Mouse (Mus musculus) frontal cortex, postnatal 36 days (tissue): ENCODE data around the gene Ufd1.
"Not testable (repeated sequence)": the region's sequence is repeated elsewhere in the genome, so short reads cannot be mapped to it uniquely, and the experiment has no call there.

Experiments
- DNase-seq, 2 experiments: peaks; one replicate each; pipeline ENCODE4 v3.0.0; 2022; ENCODE audit warnings: low spot score in 2 of 2

Ufd1 gene

DNA sequence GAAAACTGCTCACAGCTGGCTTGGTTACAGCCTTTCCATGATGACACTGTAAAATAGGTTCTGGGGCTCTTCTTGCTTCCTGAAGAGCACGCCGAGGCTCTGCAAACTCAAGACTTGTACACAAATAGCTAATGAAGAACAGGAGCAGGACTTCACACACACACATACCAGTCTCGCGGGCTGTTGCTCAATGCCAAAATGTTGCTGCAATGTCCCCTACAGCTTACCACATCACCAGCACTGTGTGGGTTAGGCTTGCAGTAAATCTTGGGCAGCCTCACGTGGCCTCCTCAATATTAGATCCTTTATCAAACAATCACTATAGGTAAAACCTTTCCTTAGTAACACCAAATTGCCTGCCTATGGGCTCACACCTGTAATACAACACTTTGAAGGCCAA lies 2.6 kb upstream of the Ufd1 start:
- no peak for DNase-seq

DNA sequence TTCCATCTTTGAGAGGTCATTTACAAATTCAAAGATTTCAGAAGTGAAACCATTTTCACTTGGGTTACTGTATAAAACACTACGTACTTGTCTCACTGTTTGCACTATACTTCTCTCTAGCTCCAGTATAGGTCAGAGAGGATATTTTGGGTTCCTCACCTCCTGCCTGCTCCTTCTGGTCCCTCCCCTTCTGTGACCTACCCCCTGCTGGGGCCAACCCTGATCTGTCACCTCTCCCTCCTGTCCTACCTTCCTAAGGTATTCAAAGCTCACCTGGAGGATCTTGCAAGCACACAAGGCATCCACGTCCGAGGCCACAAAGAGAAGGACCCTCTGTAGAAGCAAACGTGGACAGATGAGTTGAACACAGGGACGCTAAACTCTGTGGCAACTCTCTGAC lies 547 bp upstream of the Ufd1 start:
- DNase-seq = no peak

DNA sequence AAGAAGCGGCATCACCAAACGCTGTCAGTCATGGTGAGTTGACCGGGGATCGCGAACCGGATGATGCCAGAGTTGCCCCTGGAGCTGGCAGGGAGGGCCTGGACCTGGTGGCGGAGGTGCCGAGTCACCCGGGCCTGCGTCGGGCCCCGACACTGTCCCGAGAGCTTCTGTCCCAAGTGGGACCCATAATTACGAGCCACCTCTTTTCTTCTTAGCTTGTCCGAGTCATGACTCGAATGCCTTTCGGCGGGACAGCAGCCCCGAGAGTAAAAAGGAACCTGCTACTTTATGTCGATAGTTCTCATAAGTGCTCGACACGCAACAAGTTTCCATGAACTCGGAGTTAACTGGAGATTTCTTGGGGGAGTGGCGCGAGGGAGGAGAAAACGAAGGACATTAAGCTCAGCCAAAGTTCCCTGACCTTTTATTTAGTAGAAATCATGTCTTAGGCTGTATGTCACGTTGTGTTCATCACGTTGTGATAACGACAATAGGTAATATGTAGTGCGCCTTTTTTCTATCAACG lies 869 bp downstream of the Ufd1 start:
- no peak for DNase-seq

DNA sequence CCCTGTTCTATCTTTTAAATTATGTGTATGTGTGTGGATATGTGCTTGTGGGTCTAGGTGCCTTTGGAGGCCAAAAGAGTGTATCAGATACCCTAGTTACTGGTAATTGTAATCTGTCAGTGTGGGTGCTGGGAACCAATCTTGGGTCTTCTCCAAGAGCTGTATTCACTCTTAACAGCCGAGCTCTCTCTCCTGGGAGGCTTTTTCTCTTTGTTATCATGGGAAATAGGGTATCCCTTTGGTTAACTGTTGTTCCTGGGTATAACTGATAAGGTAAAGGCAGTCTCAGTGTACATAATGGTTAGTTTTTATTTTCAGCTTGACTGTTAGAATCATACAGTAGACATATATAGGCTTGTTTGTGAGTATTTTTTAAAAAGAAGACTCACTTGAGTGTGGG lies 10.8 kb downstream of the Ufd1 start:
- DNase-seq = no peak

DNA sequence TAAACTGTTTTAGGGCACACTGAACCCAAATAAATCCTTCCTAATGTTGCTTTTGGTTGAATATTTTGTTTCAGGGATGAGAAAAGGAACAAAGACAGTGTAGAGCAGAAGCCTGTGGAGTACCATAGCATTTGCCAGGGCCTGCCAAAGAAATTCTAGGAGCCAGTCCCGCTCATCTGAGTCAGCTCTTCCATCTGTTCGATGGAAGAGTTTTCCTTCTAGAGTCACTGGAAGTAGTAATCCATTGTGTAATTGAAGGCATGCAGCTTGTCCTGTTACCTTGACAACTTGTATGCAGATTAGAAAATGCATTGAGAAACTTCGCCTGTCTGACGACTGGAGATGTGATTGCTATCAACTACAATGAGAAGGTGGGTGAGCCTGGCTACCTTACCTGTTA lies 11.3 kb downstream of the Ufd1 start:
- peak; percentile 4 to 43 for DNase-seq

DNA sequence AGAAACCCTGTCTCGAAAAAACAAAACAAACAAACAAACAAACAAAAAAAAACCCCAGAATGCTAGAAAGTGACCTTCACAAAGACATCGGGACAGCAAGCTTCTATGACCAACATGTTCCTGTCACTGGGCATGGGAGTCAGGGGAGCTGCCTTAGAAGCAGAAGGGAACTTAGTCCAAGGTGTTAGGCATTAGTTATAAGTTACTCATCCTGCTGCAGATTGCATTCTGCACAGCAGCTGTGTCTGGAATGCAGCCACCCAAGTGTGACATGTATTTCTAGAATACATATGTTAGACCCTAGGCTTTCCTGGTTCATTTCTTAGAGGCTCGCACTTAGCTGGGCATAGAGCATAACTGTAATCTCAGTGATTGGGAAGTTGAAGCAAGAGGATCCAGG lies 17.1 kb downstream of the Ufd1 start:
- DNase-seq = no peak

DNA sequence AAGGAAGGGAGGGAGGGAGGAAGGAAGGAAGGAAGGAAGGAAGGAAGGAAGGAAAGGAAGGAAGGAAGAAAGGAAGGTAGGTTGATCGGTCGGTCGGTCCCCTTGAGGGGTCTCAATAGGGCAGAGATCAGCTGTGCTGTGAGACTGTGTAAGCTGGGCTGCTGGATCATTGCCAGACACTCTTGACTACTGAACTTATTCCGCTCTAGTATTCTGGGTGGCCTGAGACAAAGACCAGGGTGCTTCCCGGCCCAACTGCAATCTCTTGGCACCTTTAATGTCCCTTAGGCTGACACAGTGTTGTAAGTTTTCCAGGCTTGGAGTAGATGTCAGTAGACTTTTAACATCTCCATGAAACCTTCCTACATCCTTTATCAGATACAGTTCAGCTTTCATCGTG lies 17.5 kb downstream of the Ufd1 start:
- DNase-seq = no peak

DNA sequence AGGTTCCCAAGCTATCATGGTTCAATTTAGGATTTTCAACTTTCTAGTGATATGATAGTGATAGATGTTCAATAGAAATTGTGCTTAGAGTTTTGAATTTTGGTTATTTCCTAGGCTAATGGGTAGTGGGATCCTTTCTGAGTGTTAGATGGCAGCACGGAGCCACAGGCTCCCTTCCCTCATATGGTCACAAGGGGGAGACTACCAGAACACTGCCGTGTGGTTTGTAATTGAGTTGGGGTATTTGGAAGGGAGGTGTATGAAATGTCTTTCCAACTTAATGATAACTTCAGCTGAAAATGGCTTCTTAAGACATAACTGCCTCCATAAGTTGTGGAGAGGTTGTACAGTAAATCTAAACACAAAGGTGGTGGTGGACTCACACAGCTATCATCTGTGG lies 21.9 kb downstream of the Ufd1 start:
- DNase-seq = no peak

DNA sequence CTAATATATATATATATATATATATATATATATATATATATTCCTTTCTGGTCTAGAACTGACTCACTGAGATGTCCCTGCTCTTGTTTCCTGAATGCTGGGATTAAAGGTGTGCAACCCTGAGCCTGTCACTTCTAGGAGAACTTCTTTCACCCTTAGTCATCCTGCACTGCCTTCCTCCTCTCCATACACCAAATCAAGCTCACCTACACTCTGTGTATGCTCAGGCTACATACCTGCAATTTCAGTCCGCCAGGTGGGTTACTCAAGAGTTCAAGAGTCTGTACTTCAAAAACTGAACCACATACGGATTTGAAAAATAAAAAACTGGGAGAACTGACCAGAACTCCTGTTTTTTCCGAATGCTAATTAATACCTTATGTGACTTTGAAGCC lies 24.5 kb downstream of the Ufd1 start:
- no peak for DNase-seq

DNA sequence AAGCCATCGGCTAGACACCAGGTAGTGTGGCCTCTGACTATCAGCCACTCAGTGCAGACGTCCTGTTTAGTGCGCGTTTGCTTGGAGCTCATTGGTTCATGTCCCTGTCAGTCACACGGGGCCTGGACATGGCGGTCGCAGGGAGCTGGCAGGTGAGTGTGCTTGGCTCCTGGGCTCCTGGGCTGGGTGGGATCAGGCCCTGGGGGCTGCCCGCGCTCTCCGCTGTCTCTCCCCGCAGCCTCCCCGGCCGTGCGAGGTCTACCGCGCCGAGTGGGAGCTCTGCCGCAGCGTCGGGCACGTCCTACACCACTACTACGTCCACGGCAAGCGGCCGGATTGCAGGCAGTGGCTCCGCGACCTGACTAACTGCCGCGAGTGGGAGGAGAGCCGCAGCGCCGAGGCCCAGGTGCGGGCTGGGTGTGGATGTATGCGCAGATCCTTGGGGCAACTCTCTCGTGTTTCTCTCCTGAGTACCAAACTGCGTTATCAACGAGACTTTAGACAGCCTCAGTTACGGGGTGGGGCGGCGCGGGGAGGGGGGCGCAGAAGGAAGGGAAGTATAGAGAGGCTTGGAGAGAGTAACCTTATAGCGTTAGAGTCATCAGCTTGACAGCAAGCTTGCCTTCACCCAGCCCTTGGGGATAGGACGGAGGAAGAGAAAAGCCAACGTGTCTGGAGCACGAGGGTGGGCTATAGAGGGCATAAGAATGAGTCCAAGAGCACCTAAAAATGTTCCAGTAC lies 25.1 kb downstream of the Ufd1 start, which contains the start of the genes 2510002D24Rik and Gm28539:
TSS of gene 2510002D24Rik (plus strand) at position 111 of the 741 bp plus-strand sequence.
TSS of gene Gm28539 (plus strand) at position 117 of the 741 bp plus-strand sequence.
- DNase-seq = peak; percentile 92 to 95

DNA sequence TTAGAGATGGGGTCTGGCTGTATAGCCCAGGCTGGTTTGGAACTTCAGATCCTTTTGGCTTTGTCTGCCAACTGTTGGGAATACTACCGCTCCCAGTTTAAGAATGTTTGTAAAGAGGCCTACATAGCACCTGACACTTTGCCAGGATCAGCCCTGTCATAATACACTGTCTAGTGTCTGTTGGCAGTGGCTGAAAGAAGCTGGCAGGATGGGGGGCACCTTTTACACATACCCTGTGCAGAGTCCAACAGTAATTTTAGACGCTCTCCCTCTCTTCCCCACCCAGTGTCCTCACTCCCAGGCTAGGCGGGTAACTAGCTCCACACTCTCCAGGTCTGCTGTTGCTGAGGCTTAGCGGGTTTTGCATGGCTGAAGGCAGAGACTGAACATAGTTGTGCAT lies 26.8 kb downstream of the Ufd1 start:
- no peak for DNase-seq

DNA sequence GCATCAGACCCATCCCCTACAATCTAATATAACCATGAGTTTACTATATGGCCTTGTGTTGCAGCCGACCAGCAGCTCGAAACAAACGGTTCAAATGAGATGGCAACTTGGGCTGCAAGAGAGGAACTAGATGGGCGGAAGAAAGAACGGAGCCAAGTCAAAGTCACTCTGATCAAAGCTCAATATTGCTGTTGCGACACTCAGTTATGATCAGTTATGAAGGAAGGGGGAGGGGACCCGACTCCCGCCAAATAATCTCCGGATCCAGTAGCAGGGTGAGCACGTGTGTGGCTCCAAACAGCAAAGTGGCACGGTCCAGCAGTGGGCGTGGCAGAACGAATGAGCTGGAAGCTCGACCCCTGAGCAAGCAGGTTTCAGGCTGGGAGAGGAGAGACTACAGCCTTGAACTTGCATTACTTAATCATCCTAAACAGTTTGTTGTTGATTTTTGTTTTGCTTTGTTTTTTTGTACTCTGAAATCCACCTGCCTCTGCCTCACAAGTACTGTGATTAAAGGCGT lies 34.8 kb downstream of the Ufd1 start:
- DNase-seq = no peak

DNA sequence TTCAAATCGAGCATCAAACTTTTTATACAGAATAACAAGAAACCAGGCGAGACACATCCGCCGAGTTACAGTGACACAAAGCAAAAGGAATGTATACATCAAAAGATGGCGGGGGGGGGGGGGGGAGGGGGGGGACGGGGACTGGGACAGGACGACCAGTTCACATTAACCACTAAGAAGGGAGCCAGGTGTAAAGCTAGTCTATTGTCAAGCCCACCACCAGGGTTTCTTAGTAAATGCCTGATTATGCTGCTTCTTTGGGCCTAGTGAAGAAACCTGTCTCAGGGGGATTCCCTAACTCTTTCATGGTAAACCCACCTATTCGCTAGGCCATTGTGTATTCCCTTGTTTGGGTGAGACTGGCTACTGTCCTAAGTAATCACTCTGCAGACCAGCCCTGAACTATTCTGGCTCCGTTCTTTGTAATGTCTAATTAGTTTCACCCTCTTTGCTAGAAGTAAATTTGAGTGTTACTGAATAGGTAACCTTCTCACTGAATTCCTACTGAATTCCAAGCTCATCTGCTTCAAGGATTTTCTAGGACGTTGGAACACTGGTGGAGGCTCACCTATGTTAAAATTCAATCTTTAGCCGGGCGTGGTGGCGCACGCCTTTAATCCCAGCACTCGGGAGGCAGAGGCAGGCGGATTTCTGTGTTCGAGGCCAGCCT lies 38.1 kb downstream of the Ufd1 start:
- DNase-seq = not testable (repeated sequence)

DNA sequence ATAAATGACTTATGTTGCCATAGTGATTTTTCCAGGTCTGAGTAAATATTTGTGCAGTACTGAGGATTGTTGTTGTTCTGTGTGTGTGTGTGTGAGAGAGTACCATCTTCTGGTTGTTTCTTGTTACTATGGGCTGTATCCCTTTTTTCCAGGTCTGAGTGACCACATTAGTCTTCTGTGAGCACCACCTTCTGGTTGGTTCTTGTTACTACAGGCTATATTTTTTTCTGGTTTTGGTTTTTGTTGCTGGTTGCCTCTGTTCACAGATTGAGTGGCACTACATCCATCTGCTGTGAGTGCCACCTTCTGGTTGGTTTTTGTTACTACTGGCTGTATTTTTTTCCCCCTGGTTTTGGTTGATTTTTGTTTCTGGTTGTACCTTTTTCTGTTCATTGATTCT lies 47.0 kb downstream of the Ufd1 start:
- peak in 1 of 2 experiments; percentile 58 for DNase-seq

DNA sequence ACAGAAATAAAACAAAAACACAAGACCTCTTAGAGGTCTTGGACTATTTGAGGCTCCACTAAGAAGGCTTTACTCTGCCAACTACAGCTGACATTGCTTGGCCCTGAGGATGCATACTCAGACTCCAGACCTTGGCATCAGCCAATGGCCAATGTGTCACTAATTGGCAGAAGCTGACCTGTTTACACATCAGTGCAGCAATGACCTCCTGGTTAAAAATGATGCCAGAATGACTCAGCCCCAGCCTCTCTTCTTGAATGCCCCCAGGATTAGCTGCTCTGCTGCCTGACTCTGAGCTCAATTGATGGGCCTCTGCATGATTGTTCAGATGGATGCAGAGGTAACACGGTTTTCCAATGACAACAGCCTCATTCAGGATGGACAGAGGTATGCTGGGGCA lies 48.6 kb downstream of the Ufd1 start:
- no peak for DNase-seq

DNA sequence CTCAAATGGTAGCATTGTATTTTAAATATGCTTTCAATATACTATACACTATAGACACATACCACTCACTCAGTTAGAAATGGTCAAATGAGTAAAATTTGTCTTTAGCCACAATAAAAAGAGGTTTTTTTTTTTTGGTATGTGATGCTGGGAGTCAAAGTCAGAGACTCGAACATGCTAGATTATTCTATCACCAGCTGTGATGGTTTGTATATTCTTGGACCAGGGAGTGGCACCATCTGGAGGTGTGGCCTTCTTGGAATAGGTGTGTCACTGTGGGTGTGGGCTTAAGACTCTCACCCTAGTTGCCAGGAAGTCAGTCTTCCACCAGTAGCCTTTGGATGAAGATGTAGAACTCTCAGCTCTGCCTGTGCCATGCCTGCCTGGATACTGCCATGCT lies 58.9 kb downstream of the Ufd1 start:
- DNase-seq = not testable (repeated sequence)

DNA sequence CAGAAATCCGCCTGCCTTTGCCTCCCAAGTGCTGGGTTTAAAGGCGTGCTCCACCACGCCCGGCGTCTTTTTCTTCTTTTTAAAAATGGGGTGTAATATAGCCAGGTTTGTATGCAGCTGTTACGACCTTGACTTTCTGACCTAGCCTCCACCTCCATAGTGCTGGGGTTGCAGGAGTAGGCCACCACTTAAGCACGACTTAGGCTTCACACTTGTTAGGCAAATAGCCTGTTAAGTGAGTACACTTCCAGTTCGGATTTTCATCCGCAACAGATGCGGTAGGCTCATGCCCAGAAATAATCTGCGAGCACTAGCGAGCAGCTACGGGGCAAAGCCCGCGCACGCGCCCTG lies 64.5 kb downstream of the Ufd1 start:
- no peak for DNase-seq

DNA sequence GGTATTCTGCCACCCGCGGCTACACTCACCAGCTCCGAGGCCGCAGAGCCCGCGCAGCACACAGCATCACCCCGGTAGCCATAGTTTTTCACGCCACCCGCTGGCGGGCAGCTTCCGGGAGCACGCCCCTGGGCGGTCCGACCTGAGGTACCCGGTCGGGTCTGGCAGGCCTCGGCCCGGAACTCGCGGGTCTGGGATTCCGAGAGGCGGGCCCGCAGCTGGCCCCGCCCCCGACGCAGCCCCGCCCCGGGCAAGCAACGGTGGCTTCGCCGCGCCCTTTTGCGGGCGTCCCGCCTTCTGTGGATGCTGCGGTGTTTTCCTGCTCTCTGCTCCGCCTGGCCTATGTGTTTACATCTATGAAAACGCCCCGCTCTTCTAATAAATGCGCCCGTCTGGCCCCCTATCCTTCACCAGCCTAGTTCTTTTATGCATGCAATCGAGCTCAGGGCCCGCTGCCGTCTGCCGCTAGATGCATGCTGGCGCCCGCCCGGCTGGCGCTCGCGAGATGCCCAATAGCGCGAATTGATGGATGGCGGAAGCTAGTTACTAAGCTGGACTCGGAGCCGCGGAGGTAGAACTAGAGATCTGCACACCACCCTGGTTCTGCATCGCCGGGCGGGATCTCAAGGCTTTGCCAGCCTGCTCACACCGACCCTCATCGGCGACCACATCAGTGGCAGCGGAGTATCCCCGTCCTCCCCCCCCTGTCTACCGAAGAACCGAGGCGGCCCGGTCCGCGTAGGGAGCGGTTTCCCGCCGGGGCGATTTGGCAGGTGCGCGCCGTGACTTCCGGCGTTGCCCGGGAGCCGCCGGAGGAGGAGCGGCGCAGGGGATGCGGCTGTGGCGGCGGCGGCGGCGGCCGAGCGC lies 65.1 kb downstream of the Ufd1 start, which contains the start of the genes Mrpl40 and Hira:
TSS of gene Mrpl40 (minus strand) at position 421 of the 867 bp plus-strand sequence.
TSS of gene Hira (plus strand) at position 596 of the 867 bp plus-strand sequence.
- DNase-seq = peak; percentile 93 to 96

DNA sequence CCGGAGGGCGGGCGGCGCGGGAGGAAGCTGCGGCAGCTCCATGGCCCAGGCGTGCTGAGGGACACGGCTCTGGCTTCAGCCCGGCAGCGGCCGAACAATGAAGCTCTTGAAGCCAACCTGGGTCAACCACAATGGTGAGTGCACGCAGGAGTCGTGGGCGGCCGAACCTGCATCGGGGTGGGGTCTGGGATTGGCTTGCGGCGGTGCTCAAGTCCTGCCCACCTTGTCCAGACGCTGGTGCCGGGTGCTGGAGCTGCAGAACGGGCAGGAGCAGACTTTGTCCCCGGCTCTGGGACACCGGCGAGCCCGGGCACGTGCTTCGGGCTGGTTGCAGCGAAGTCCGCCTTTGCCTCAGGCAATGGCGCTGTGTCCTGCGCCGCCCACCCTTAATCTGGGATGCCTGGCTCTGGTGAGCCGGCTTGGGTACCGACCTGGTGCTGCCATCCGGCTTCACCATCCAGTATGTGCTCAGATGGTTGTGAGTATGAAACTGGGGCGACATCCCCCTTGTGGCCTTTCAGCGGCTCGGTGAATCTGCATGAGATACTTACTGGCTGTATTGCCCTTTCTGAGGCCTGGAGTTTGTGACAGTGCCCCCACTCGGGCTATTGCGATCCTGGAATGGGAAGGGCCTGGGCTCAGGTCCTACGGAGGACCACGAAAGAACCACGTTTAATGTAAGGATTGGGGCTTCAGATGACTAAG lies 66.0 kb downstream of the Ufd1 start:
- DNase-seq = peak; percentile 49 to 51

DNA sequence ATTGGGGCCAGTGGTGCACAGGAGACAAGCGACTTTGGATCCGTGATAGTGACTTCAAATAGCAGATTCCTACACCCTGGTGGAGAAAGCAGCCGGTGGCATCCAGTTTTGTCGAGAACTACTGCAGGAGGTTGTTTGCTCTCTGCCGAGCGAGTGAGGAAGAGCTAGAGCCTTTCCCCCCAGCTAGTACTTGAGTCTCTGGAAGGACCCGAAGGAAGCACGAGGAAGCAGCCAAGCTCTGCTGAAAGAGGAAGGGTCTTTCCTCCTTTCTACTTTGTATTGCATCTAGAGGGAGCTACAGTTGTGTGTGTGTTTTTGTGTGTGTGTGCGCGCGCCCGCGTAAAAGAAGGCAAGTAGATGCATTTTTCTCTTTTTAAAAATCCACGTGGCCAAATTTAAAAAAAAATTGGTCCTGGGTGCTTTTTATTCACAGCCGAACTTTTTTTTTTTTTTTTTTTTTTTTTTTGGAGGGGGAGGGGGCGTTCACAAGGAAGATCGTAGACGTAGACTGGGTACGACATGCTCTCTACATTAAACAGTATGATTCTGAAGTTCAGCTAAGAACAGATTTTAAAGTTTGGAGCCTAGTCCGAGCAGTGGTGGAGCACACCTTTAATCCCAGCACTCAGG lies 66.6 kb downstream of the Ufd1 start:
- DNase-seq = no peak

DNA sequence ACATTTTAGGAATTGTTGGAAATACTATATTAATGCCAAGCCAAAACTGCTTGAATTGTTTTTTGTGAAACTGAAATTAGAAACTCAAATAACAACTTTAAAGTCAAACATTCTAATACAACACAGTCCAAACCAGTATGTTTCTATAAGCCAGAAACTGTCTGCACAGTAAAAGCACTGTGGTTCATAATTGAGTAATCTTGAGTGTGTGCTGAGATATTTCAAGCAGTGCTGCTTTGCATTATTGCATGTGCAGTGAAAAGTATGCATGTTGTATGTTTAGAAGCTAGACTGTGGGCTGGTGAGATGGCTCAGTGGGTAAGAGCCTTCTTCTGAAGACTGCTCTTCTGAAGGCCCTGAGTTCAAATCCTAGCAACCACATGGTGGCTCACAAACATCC lies 72.5 kb downstream of the Ufd1 start:
- DNase-seq = no peak
